Mouse (Mus musculus) small intestine, adult 2 months (tissue): ENCODE data around the gene 2310007B03Rik.
"Not testable (repeated sequence)": the region's sequence is repeated elsewhere in the genome, so short reads cannot be mapped to it uniquely, and the experiment has no call there.

Experiments used
- CTCF ChIP-seq: fragments of 200-500 bp; IDR thresholded peaks from 2 replicates; pipeline ENCODE4 v1.5.1; 2012; ENCODE audit warnings: low read depth, mild to moderate bottlenecking, control low read depth, inconsistent platforms, low read length, moderate library complexity, mixed read lengths; ENCODE audit not compliant: insufficient replicate concordance, insufficient read length; ENCODE audit errors: extremely low read depth
- POLR2A ChIP-seq: fragments of 200-500 bp; IDR thresholded peaks from 2 replicates; pipeline ENCODE4 v1.6.1; 2012; ENCODE audit warnings: low read depth, mild to moderate bottlenecking, control low read depth, inconsistent platforms, low read length, moderate library complexity

GRCm38 (mm10) chr1:93197454-93197853 lies 36.7 kb upstream of the 2310007B03Rik start:
- TF ChIP-seq CTCF, POLR2A: not testable (repeated sequence)
